Mouse (Mus musculus) liver, embryonic 14.5 days (tissue): ENCODE results near the gene Gpc6.

Experiments used
- CTCF ChIP-seq: IDR thresholded peaks from 2 replicates; pipeline ENCODE4 v1.5.1; 2016; ENCODE audit warnings: antibody characterized with exemption, low read depth, control low read depth
- EP300 ChIP-seq: IDR thresholded peaks from 2 replicates; pipeline ENCODE4 v1.6.1; 2016; ENCODE audit warnings: antibody characterized with exemption, low read depth

GRCm38 (mm10) chr14:117552776-117553175 is 627.7 kb downstream of the Gpc6 start:
- TF ChIP-seq CTCF (no peak), EP300 (no peak)
